11 mouse cellular contexts compared by ENCODE assay signal in genomic region chr8:119158628-119159027, GRCm38 (mm10).
DNase-seq lines count a peak whose midpoint lies in the region; ATAC-seq and TF ChIP-seq lines count a peak whose summit lies in the region.
"Had no signal": no experiment of that assay in that cellular context is flagged by ENCODE, and none has a peak within 500 bp of the region (broad histone marks: within the 10 kb centered on the region; RNA-seq: fewer than 3 reads in every experiment).

No protein-coding gene starts in this region.

- TF ChIP-seq CTCF in intestine, postnatal 0 days (IDR thresholded peaks at IDR 0.05; ENCODE audit: low read depth): no peak

- DNase-seq in frontal cortex, postnatal 10 days (ENCODE audit: low spot score in 2 of 2): peak; percentile 26 to 45
- no peak for DNase-seq in frontal cortex, postnatal 14 days (ENCODE audit: low spot score in 2 of 2)
- DNase-seq in right cerebral cortex, postnatal 10 days (ENCODE audit: low spot score in 2 of 2): peak; percentile 67 to 79
- DNase-seq in right cerebral cortex, adult 18-20 months: no peak
- peak; percentile 83 for DNase-seq in layer of hippocampus, adult 9-10 months (ENCODE audit: low spot score)
- no peak for DNase-seq in thymus, adult 18-20 months
- DNase-seq in urinary bladder, postnatal 36 days (ENCODE audit: low spot score in 2 of 2): no peak
- DNase-seq: kidney, adult 11 months had no signal

- no peak overlapping the region for H3K27ac ChIP-seq in intestine, postnatal 0 days (ENCODE audit: low read depth, low read length)
- H3K27ac ChIP-seq: neural tube, embryonic 12.5 days; stomach, postnatal 0 days had no signal

- 80% methylated on average over 5 of the region's 5 CpGs for WGBS in intestine, postnatal 0 days

- H3K4me2 ChIP-seq in intestine, postnatal 0 days (replicated peaks; ENCODE audit: low read depth): no peak overlapping the region
- H3K4me2 ChIP-seq: neural tube, embryonic 12.5 days had no signal

- no peak for ATAC-seq in intestine, postnatal 0 days

- no peaks in the 10 kb centered on the region for H3K9me3 ChIP-seq in intestine, postnatal 0 days (ENCODE audit: control insufficient read depth)
- H3K9me3 ChIP-seq: neural tube, embryonic 12.5 days had no signal

- no peak overlapping the region for H3K4me3 ChIP-seq in intestine, postnatal 0 days (ENCODE audit: low read depth, low read length)
- H3K4me3 ChIP-seq: neural tube, embryonic 12.5 days had no signal

- no peaks in the 10 kb centered on the region for H3K27me3 ChIP-seq in intestine, postnatal 0 days (replicated peaks; ENCODE audit: control insufficient read depth, insufficient read depth, low read length)
- H3K27me3 ChIP-seq: neural tube, embryonic 12.5 days had no signal

- H3K4me1 ChIP-seq in intestine, postnatal 0 days (replicated peaks; ENCODE audit: control insufficient read depth, insufficient read depth, low read length): no peaks in the 10 kb centered on the region

- H3K36me3 ChIP-seq in intestine, postnatal 0 days (ENCODE audit: control insufficient read depth, insufficient read depth): no peaks in the 10 kb centered on the region
- H3K36me3 ChIP-seq: neural tube, embryonic 12.5 days had no signal

- H3K9ac ChIP-seq in intestine, postnatal 0 days (ENCODE audit: low read depth, low read length): no peak overlapping the region
- H3K9ac ChIP-seq: neural tube, embryonic 12.5 days had no signal

Comparison
In these comparisons a context has a peak if more than half of its experiments do, and no peak if none do; other contexts are left out.
1. DNase-seq: peak in frontal cortex, postnatal 10 days (2 of 2), right cerebral cortex, postnatal 10 days (2 of 2) and layer of hippocampus, adult 9-10 months (single experiment); none in frontal cortex, postnatal 14 days (0 of 2), right cerebral cortex, adult 18-20 months (single experiment), thymus, adult 18-20 months (0 of 2) and urinary bladder, postnatal 36 days (0 of 2).